24 mouse cellular contexts compared by ENCODE assay signal in genomic region chr13:45252126-45252525, GRCm38 (mm10).
DNase-seq lines count a peak whose midpoint lies in the region; ATAC-seq and TF ChIP-seq lines count a peak whose summit lies in the region.
"Had no signal": no experiment of that assay in that cellular context is flagged by ENCODE, and none has a peak within 500 bp of the region (broad histone marks: within the 10 kb centered on the region; RNA-seq: fewer than 3 reads in every experiment).

No protein-coding gene starts in this region.

- 51% methylated on average over 3 of the region's 3 CpGs for WGBS in kidney, embryonic 14.5 days
- WGBS in liver, adult 2 months = 29% methylated on average over 3 of the region's 3 CpGs
- 52% methylated on average over 3 of the region's 3 CpGs for WGBS in kidney, postnatal 0 days

- no peak for TF ChIP-seq CTCF in liver, adult 2 months (IDR thresholded peaks at IDR 0.05; ENCODE audit: low read depth, low read length)
- no peak for TF ChIP-seq CTCF in kidney, postnatal 0 days (IDR thresholded peaks at IDR 0.05; ENCODE audit: low read depth)

- ATAC-seq in kidney, embryonic 14.5 days (ENCODE audit: low FRiP score, low TSS enrichment) = no peak
- ATAC-seq in kidney, postnatal 0 days (replicated peaks; ENCODE audit: low FRiP score, low read depth) = peak; percentile 65; the same call in 1 of the 2 replicates
- ATAC-seq: activated CD4-positive, CD25-positive, alpha-beta regulatory T cell, adult 4 months; forebrain, embryonic 14.5 days; hindbrain, embryonic 16.5 days; Patski had no signal

- DNase-seq in kidney, adult 11 months = peak; percentile 81
- DNase-seq in liver, adult 2 months (ENCODE audit: extremely low read depth, low read depth, low spot score) = peak; percentile 95
- DNase-seq in liver = no peak
- no peak for DNase-seq in kidney, postnatal 0 days (ENCODE audit: low spot score)
- peak; percentile 48 to 82 for DNase-seq in kidney, postnatal 36 days
- DNase-seq in adrenal gland, adult 2 months = no peak
- DNase-seq: adrenal gland, adult 8-10 months; cerebellum, adult 18-20 months; cerebellum, adult 9-11 months; cerebellum, postnatal 36 days; gastrocnemius, adult 2 months; gastrocnemius, postnatal 25 days; heart, postnatal 4 days had no signal

- H3K9ac ChIP-seq in kidney, embryonic 14.5 days (ENCODE audit: low read depth, low read length) = no peak overlapping the region
- H3K9ac ChIP-seq in liver, adult 2 months (ENCODE audit: low read depth, low read length) = no peak overlapping the region
- H3K9ac ChIP-seq in kidney, postnatal 0 days (ENCODE audit: low read depth, low read length) = no peak overlapping the region
- H3K9ac ChIP-seq: embryonic facial prominence, embryonic 15.5 days; heart, embryonic 13.5 days; hindbrain, embryonic 12.5 days had no signal

- no peak for TF ChIP-seq POLR2A in liver, adult 2 months (IDR thresholded peaks at IDR 0.05; ENCODE audit: extremely low read depth, insufficient read depth, low read length)

- no peaks in the 10 kb centered on the region for H3K36me3 ChIP-seq in kidney, embryonic 14.5 days (ENCODE audit: control insufficient read depth, insufficient read depth, low read length)
- no peaks in the 10 kb centered on the region for H3K36me3 ChIP-seq in liver, adult 2 months (ENCODE audit: control insufficient read depth, insufficient read depth, low read length)
- no peaks in the 10 kb centered on the region for H3K36me3 ChIP-seq in kidney, postnatal 0 days (ENCODE audit: insufficient read depth, low read length)
- H3K36me3 ChIP-seq: embryonic facial prominence, embryonic 15.5 days; forebrain, embryonic 10.5 days; heart, embryonic 13.5 days; hindbrain, embryonic 12.5 days had no signal

- H3K27me3 ChIP-seq in kidney, embryonic 14.5 days (ENCODE audit: control insufficient read depth, insufficient read depth, low read length) = no peaks in the 10 kb centered on the region
- H3K27me3 ChIP-seq in liver, adult 2 months (ENCODE audit: control insufficient read depth, insufficient read depth, low read length) = peaks cover 23% of the 10 kb centered on the region; the same call in 1 of the 2 replicates
- no peaks in the 10 kb centered on the region for H3K27me3 ChIP-seq in kidney, postnatal 0 days (ENCODE audit: insufficient read depth, low read length)
- H3K27me3 ChIP-seq: CH12.LX; embryonic facial prominence, embryonic 15.5 days; heart, embryonic 13.5 days; hindbrain, embryonic 12.5 days had no signal

- H3K9me3 ChIP-seq in kidney, embryonic 14.5 days (ENCODE audit: control insufficient read depth, low read length) = no peaks in the 10 kb centered on the region
- no peaks in the 10 kb centered on the region for H3K9me3 ChIP-seq in kidney, postnatal 0 days (replicated peaks; ENCODE audit: low read length)
- H3K9me3 ChIP-seq: embryonic facial prominence, embryonic 15.5 days; forebrain, embryonic 10.5 days; heart, embryonic 13.5 days; hindbrain, embryonic 12.5 days had no signal

- H3K79me2 ChIP-seq in liver, adult 2 months (ENCODE audit: control insufficient read depth, insufficient read depth, low read length) = no peaks in the 10 kb centered on the region

- H3K27ac ChIP-seq in kidney, embryonic 14.5 days (ENCODE audit: low read depth, low read length) = no peak overlapping the region
- H3K27ac ChIP-seq in liver, adult 2 months (replicated peaks; ENCODE audit: insufficient read depth, low read depth, low read length) = no peak overlapping the region
- H3K27ac ChIP-seq in kidney, postnatal 0 days = no peak overlapping the region
- H3K27ac ChIP-seq: embryonic facial prominence, embryonic 15.5 days; forebrain, embryonic 10.5 days; gastrocnemius, adult 2 months; heart, embryonic 13.5 days; hindbrain, embryonic 12.5 days had no signal

- no peak overlapping the region for H3K4me3 ChIP-seq in kidney, embryonic 14.5 days (ENCODE audit: low read length)
- H3K4me3 ChIP-seq in liver, adult 2 months (ENCODE audit: insufficient read depth, low read depth, low read length) = no peak overlapping the region
- H3K4me3 ChIP-seq in kidney, postnatal 0 days (replicated peaks; ENCODE audit: low read depth, low read length) = no peak overlapping the region
- H3K4me3 ChIP-seq: embryonic facial prominence, embryonic 15.5 days; erythroblast, embryonic 14.5 days; forebrain, embryonic 10.5 days; gastrocnemius, adult 2 months; heart, embryonic 13.5 days; hindbrain, embryonic 12.5 days had no signal

- no peak overlapping the region for H3K4me2 ChIP-seq in kidney, embryonic 14.5 days (replicated peaks; ENCODE audit: low read depth, low read length)
- H3K4me2 ChIP-seq in kidney, postnatal 0 days (ENCODE audit: low read length) = no peak overlapping the region
- H3K4me2 ChIP-seq: embryonic facial prominence, embryonic 15.5 days; heart, embryonic 13.5 days; hindbrain, embryonic 12.5 days had no signal

- H3K4me1 ChIP-seq in kidney, embryonic 14.5 days (ENCODE audit: control insufficient read depth, insufficient read depth, low read length) = no peaks in the 10 kb centered on the region
- H3K4me1 ChIP-seq in liver, adult 2 months (ENCODE audit: control insufficient read depth, insufficient read depth, low read length) = no peaks in the 10 kb centered on the region
- H3K4me1 ChIP-seq in kidney, postnatal 0 days (replicated peaks; ENCODE audit: insufficient read depth, low read length) = peaks cover 4% of the 10 kb centered on the region
- H3K4me1 ChIP-seq: embryonic facial prominence, embryonic 15.5 days; heart, embryonic 13.5 days; hindbrain, embryonic 12.5 days had no signal

Comparison
In these comparisons a context has a peak if more than half of its experiments do, and no peak if none do; other contexts are left out.
1. DNase-seq: peak in kidney, adult 11 months (single experiment), liver, adult 2 months (single experiment) and kidney, postnatal 36 days (2 of 2); none in liver (single experiment), kidney, postnatal 0 days (single experiment) and adrenal gland, adult 2 months (single experiment).